Mouse (Mus musculus) liver, postnatal 0 days (tissue): ENCODE data around the gene Tdo2.

Experiments used
- CTCF ChIP-seq: sonication (generic); IDR thresholded peaks from 2 replicates; pipeline ENCODE4 v1.5.1; 2016; ENCODE audit warnings: antibody characterized with exemption, low read depth
- EP300 ChIP-seq: IDR thresholded peaks from 2 replicates; pipeline ENCODE4 v1.6.1; 2016; ENCODE audit warnings: antibody characterized with exemption, low read depth, mild to moderate bottlenecking

GRCm38 (mm10) chr3:81957484-81957883 is 18.5 kb downstream of the Tdo2 start:
- TF ChIP-seq CTCF (no peak), EP300 (no peak)
